Mouse (Mus musculus): ENCODE measurements at regions not wholly inside any gene's neighbourhood (a gene's known extent, or its start where the extent isn't known, plus 50 kb on each side); places are given as distances from the start of the nearest gene placed in this dataset.
A peak's percentile ranks its signal among the peaks of the same experiment; 100 is the strongest.

GRCm38 (mm10) chr17:89297277-89298002 is 97.0 kb upstream of the Fshr start:
- no peak for DNase-seq (ENCODE audit: low read depth)

DNA sequence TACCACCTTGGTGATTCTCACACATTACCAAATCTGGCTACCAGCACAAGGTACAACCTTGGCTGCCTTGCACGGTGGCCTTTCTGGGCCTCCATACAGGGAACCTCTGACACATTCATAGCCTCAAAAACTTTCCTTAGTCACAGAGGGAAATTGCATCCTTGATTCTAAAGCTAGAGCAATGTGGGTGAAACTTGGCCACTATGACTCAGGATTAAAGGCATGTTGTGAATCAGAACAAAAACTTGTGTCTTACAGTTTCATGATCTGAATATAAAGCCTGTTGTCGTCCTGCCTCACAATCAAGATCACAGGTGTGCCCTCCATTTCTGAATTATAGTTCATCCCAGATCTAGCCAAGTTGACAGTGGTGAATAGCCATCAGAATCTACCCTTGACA is 80.8 kb upstream of the Fshr start:
- DNase-seq (ENCODE audit: low read depth): no peak

GRCm38 (mm10) chr17:89272141-89272540 is 71.7 kb upstream of the Fshr start:
- DNase-seq (ENCODE audit: low read depth): no peak

DNA sequence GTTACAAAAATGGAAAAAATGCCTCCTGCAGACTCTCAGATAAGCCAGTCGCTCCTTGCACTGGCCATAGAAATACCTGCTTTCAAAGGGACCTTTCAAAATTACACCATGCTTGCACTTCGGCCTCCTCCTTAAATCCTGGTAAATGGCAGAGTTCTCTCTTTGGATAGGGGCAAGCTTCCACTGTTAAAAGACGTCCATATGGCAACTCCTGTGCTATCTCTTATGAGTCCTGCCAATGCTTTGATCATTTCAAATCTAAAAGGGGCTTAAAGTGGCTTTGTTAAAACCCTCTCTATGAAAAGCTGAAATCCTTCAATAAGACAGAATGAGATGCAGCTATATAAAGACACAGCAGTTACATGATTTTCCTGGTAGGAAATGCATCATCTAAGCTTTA is 55.2 kb upstream of the Fshr start:
- DNase-seq (ENCODE audit: low read depth): no peak

DNA sequence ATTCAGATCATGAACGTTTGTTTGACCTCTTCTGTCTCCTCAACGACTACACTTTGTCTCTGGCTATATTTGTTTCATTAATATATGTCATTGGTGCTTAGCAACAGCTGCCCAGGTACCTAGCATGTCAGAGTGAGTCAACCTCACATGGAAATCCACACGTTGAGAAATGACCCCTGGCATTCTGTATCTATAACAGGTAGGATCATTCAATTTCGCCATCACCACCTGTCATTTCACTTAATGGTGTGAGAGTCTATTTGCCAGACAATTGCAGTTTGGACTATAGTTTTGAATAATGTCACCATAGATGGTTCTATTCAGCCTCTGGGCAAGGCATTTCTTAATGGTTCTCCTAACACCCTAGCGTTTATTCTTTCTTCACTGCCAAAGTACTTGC is 50.3 kb upstream of the Fshr start:
- DNase-seq (ENCODE audit: low read depth): peak; percentile 93
